Mouse (Mus musculus) MEL (cell line): ENCODE measurements around the gene Arid1b. TPM values are rescaled to one million over a fixed set of nuclear protein-coding genes. Genes with fewer than 3 reads are reported as not detected.

Experiments used
- DNase-seq: peaks from one replicate; pipeline ENCODE4 v3.0.0; 2011; ENCODE audit warnings: low read depth, low spot score
- H3K27ac ChIP-seq: 2 replicates; pipeline ENCODE4 v1.5.1; 2012; ENCODE audit warnings: low read depth, mild to moderate bottlenecking, control low read depth, low read length, moderate library complexity; ENCODE audit not compliant: control insufficient read depth
- H3K27me3 ChIP-seq, 2 experiments: fragments of 150-350 bp in 1 of 2; sonication (generic) in 1 of 2; 2 replicates each; pipeline ENCODE4 v1.6.1; 2012; ENCODE audit warnings: low read length in 2 of 2, mild to moderate bottlenecking in 2 of 2, improper control_type of control experiment in 1 of 2, moderate library complexity in 1 of 2; ENCODE audit not compliant: insufficient read depth in 2 of 2, control insufficient read depth in 1 of 2
- H3K36me3 ChIP-seq, 2 experiments: 2 replicates each; pipeline ENCODE4 v1.6.1; 2012 to 2014; ENCODE audit warnings: low read length in 2 of 2, improper control_type of control experiment in 1 of 2, inconsistent platforms in 1 of 2, mild to moderate bottlenecking in 1 of 2; ENCODE audit not compliant: insufficient read depth in 2 of 2, control insufficient read depth in 1 of 2
- H3K4me1 ChIP-seq, 2 experiments: fragments of 150-350 bp in 1 of 2; sonication (generic) in 1 of 2; 2 replicates each; pipeline ENCODE4 v1.6.1; 2012; ENCODE audit warnings: low read length in 2 of 2, improper control_type of control experiment in 1 of 2, mild to moderate bottlenecking in 1 of 2; ENCODE audit not compliant: insufficient read depth in 2 of 2, control insufficient read depth in 1 of 2
- H3K4me3 ChIP-seq, 2 experiments: fragments of 150-350 bp in 1 of 2; sonication (generic) in 1 of 2; 2 replicates each; pipeline ENCODE4 v1.5.1; 2012; ENCODE audit warnings: low read depth in 2 of 2, low read length in 2 of 2, mild to moderate bottlenecking in 2 of 2, moderate library complexity in 2 of 2, control low read depth in 1 of 2, improper control_type of control experiment in 1 of 2; ENCODE audit not compliant: control insufficient read depth in 1 of 2, insufficient read depth in 1 of 2
- H3K79me2 ChIP-seq: 2 replicates; pipeline ENCODE4 v1.6.1; 2012; ENCODE audit warnings: mild to moderate bottlenecking, low read length, moderate library complexity; ENCODE audit not compliant: control insufficient read depth, poor library complexity, insufficient read depth
- H3K9ac ChIP-seq: 2 replicates; pipeline ENCODE4 v1.6.1; 2012; ENCODE audit warnings: low read depth, mild to moderate bottlenecking, control low read depth, low read length, moderate library complexity; ENCODE audit not compliant: control insufficient read depth, poor library complexity, severe bottlenecking
- H3K9me3 ChIP-seq: fragments of 150-350 bp; sonication (generic); replicated peaks from 2 replicates; pipeline ENCODE4 v1.6.1; 2012; ENCODE audit warnings: mild to moderate bottlenecking, low read length, improper control_type of control experiment, moderate library complexity; ENCODE audit not compliant: insufficient read depth
- BHLHE40 ChIP-seq: IDR thresholded peaks from 2 replicates; pipeline ENCODE4 v1.6.1; 2012; ENCODE audit warnings: low read depth, mild to moderate bottlenecking, inconsistent platforms, low read length, improper control_type of control experiment, borderline replicate concordance
- CHD1 ChIP-seq: IDR thresholded peaks from 2 replicates; pipeline ENCODE4 v1.6.1; 2012; ENCODE audit warnings: low read depth, mild to moderate bottlenecking, inconsistent platforms, low read length, improper control_type of control experiment
- CHD2 ChIP-seq: IDR thresholded peaks from 2 replicates; pipeline ENCODE4 v1.6.1; 2011; ENCODE audit warnings: low read length, improper control_type of control experiment
- CTCF ChIP-seq, 3 experiments: IDR thresholded peaks in 2 of 3; conservative IDR thresholded peaks in 1 of 3; 2 replicates each; pipeline ENCODE4 v1.5.1; 2011 to 2012; ENCODE audit warnings: low read length in 3 of 3, low read depth in 2 of 3, mild to moderate bottlenecking in 2 of 3, improper control_type of control experiment in 1 of 3, inconsistent platforms in 1 of 3, mixed read lengths in 1 of 3, moderate library complexity in 1 of 3; ENCODE audit not compliant: control insufficient read depth in 1 of 3, insufficient read depth in 1 of 3, poor library complexity in 1 of 3, severe bottlenecking in 1 of 3
- E2F4 ChIP-seq: IDR thresholded peaks from 2 replicates; pipeline ENCODE4 v1.6.1; 2011; ENCODE audit warnings: low read depth, low read length, improper control_type of control experiment, borderline replicate concordance
- EP300 ChIP-seq, 2 experiments: IDR thresholded peaks; 2 replicates each; pipeline ENCODE4 v1.6.1; 2011; ENCODE audit warnings: improper control_type of control experiment in 2 of 2, low read length in 2 of 2, low read depth in 1 of 2, mild to moderate bottlenecking in 1 of 2
- GABPA ChIP-seq: IDR thresholded peaks from 2 replicates; pipeline ENCODE4 v1.6.1; 2012; ENCODE audit warnings: low read depth, mild to moderate bottlenecking, inconsistent platforms, low read length, improper control_type of control experiment, moderate library complexity
- GATA1 ChIP-seq: IDR thresholded peaks from 2 replicates; pipeline ENCODE4 v1.6.1; 2011; ENCODE audit warnings: low read depth, low read length, improper control_type of control experiment
- HCFC1 ChIP-seq: IDR thresholded peaks from 2 replicates; pipeline ENCODE4 v1.6.1; 2012; ENCODE audit warnings: low read depth, mild to moderate bottlenecking, inconsistent platforms, low read length, improper control_type of control experiment, moderate library complexity
- JUND ChIP-seq: IDR thresholded peaks from 2 replicates; pipeline ENCODE4 v1.6.1; 2011; ENCODE audit warnings: low read depth, mild to moderate bottlenecking, improper control_type of control experiment, low read length
- MAFK ChIP-seq: IDR thresholded peaks from 2 replicates; pipeline ENCODE4 v1.6.1; 2011; ENCODE audit warnings: low read depth, mild to moderate bottlenecking, low read length, improper control_type of control experiment, borderline replicate concordance
- MAX ChIP-seq: IDR thresholded peaks from 2 replicates; pipeline ENCODE4 v1.6.1; 2011; ENCODE audit warnings: low read length, improper control_type of control experiment
- MAZ ChIP-seq: IDR thresholded peaks from 2 replicates; pipeline ENCODE4 v1.6.1; 2012; ENCODE audit warnings: low read depth, mild to moderate bottlenecking, inconsistent platforms, low read length, improper control_type of control experiment
- MEF2A ChIP-seq: IDR thresholded peaks from 2 replicates; pipeline ENCODE4 v1.6.1; 2014; ENCODE audit warnings: low read depth, mild to moderate bottlenecking, inconsistent platforms, low read length, improper control_type of control experiment; ENCODE audit not compliant: poor library complexity, insufficient replicate concordance, severe bottlenecking; ENCODE audit errors: extremely low read depth
- MYB ChIP-seq: IDR thresholded peaks from 2 replicates; pipeline ENCODE4 v1.6.1; 2011; ENCODE audit warnings: mild to moderate bottlenecking, low read depth, low read length, improper control_type of control experiment
- MYC ChIP-seq: IDR thresholded peaks from 2 replicates; pipeline ENCODE4 v1.6.1; 2011; ENCODE audit warnings: low read depth, mild to moderate bottlenecking, low read length, improper control_type of control experiment, moderate library complexity
- NELFE ChIP-seq: IDR thresholded peaks from 2 replicates; pipeline ENCODE4 v1.6.1; 2011; ENCODE audit warnings: low read depth, low read length, improper control_type of control experiment
- NRF1 ChIP-seq: IDR thresholded peaks from 2 replicates; pipeline ENCODE4 v1.6.1; 2014; ENCODE audit warnings: low read depth, mild to moderate bottlenecking, inconsistent platforms, low read length, improper control_type of control experiment, moderate library complexity; ENCODE audit not compliant: poor library complexity, insufficient read depth, severe bottlenecking
- POLR2AphosphoS5 ChIP-seq: IDR thresholded peaks from 2 replicates; pipeline ENCODE4 v1.6.1; 2012; ENCODE audit warnings: low read depth, borderline replicate concordance, mild to moderate bottlenecking, inconsistent platforms, low read length, moderate library complexity, mixed read lengths
- SIN3A ChIP-seq: IDR thresholded peaks from 2 replicates; pipeline ENCODE4 v1.6.1; 2012; ENCODE audit warnings: low read length, improper control_type of control experiment, inconsistent platforms
- SMC3 ChIP-seq: IDR thresholded peaks from 2 replicates; pipeline ENCODE4 v1.6.1; 2011; ENCODE audit warnings: low read depth, low read length, improper control_type of control experiment
- TAL1 ChIP-seq: IDR thresholded peaks from 2 replicates; pipeline ENCODE4 v1.6.1; 2012; ENCODE audit warnings: mild to moderate bottlenecking, inconsistent platforms, low read length, moderate library complexity, mixed read lengths
- TBP ChIP-seq: IDR thresholded peaks from 2 replicates; pipeline ENCODE4 v1.8.0; 2011; ENCODE audit warnings: low read depth, low read length, improper control_type of control experiment
- UBTF ChIP-seq: IDR thresholded peaks from 2 replicates; pipeline ENCODE4 v1.6.1; 2012; ENCODE audit warnings: low read depth, mild to moderate bottlenecking, inconsistent platforms, low read length, improper control_type of control experiment, moderate library complexity, borderline replicate concordance; ENCODE audit not compliant: insufficient read depth
- USF1 ChIP-seq: IDR thresholded peaks from 2 replicates; pipeline ENCODE4 v1.6.1; 2014; ENCODE audit warnings: low read depth, mild to moderate bottlenecking, inconsistent platforms, low read length, improper control_type of control experiment, moderate library complexity
- USF2 ChIP-seq, 2 experiments: IDR thresholded peaks; 2 replicates each; pipeline ENCODE4 v1.6.1; 2011 to 2012; ENCODE audit warnings: improper control_type of control experiment in 2 of 2, low read length in 2 of 2, borderline replicate concordance in 1 of 2, inconsistent platforms in 1 of 2, low read depth in 1 of 2, mild to moderate bottlenecking in 1 of 2; ENCODE audit not compliant: insufficient read depth in 1 of 2
- ZC3H11A ChIP-seq: IDR thresholded peaks from 2 replicates; pipeline ENCODE4 v1.6.1; 2012; ENCODE audit warnings: low read depth, mild to moderate bottlenecking, inconsistent platforms, low read length, improper control_type of control experiment
- ZKSCAN1 ChIP-seq: IDR thresholded peaks from 2 replicates; pipeline ENCODE4 v1.6.1; 2012; ENCODE audit warnings: low read depth, mild to moderate bottlenecking, inconsistent platforms, low read length, improper control_type of control experiment, moderate library complexity
- ZMIZ1 ChIP-seq: IDR thresholded peaks from 2 replicates; pipeline ENCODE4 v1.6.1; 2012; ENCODE audit warnings: low read depth, mild to moderate bottlenecking, inconsistent platforms, low read length, improper control_type of control experiment, moderate library complexity
- polyA plus RNA-seq, 2 experiments: library from polyadenylated mRNA; stranded (reverse) in 1 of 2; unstranded in 1 of 2; fragments of >175 nt in 1 of 2; fragments of >200 nt in 1 of 2; gene quantifications; 2 replicates each; pipeline versions ENCODE4 v1.2.1 to v1.2.4; 2012; ENCODE audit warnings: low replicate concordance in 2 of 2, low read depth in 1 of 2; ENCODE audit not compliant: insufficient read length in 2 of 2, insufficient read depth in 1 of 2, missing spikeins in 1 of 2
- total RNA-seq: library from RNA; depleted of rRNA; stranded (reverse); fragments of 300-350 nt; gene quantifications from 2 replicates; pipeline ENCODE4 v1.2.3, GENCODE M21; 2012

Gene Arid1b
- total and polyA plus RNA-seq, 3 experiments: 13.4 to 17.4 TPM; not detected in 1

- H3K4me3 ChIP-seq: no peak overlapping the region
- H3K9me3 ChIP-seq: no peaks in the 10 kb centered on the region
- no peak for DNase-seq
- no peaks in the 10 kb centered on the region for H3K27me3 ChIP-seq
- no peaks in the 10 kb centered on the region for H3K36me3 ChIP-seq
- no peak overlapping the region for H3K27ac ChIP-seq
- no peak for TF ChIP-seq MEF2A
- no peak for TF ChIP-seq GATA1
- no peak for TF ChIP-seq E2F4
- no peak for TF ChIP-seq SIN3A
- no peak for TF ChIP-seq BHLHE40
- no peak for TF ChIP-seq EP300 (IDR thresholded peaks at IDR 0.05; ENCODE audit: low read depth in 1 of 2, low read length in 2 of 2)
- TF ChIP-seq GABPA: no peak
- no peak for TF ChIP-seq TBP
- TF ChIP-seq UBTF: no peak
- TF ChIP-seq USF2 (IDR thresholded peaks at IDR 0.05; ENCODE audit: borderline replicate concordance in 1 of 2, insufficient read depth in 1 of 2, low read depth in 1 of 2, low read length in 2 of 2): no peak
- TF ChIP-seq CHD1: no peak
- TF ChIP-seq ZKSCAN1: no peak
- TF ChIP-seq MAX: no peak
- TF ChIP-seq ZC3H11A: no peak
- TF ChIP-seq MAFK: no peak
- TF ChIP-seq ZMIZ1: no peak
- TF ChIP-seq POLR2AphosphoS5: no peak
- H3K79me2 ChIP-seq: no peaks in the 10 kb centered on the region
- peaks cover 0 to 2% of the 10 kb centered on the region in 2 experiments; a peak in 1 of 4 replicates for H3K4me1 ChIP-seq
- H3K9ac ChIP-seq: no peak overlapping the region
These were observed 260.8 kb downstream of the Arid1b start for GRCm38 (mm10) chr17:5254717-5255617.

GRCm38 (mm10) chr17:5255618-5255933 is 261.4 kb downstream of the Arid1b start:
- no peaks in the 10 kb centered on the region for H3K79me2 ChIP-seq
- H3K4me3 ChIP-seq: no peak overlapping the region
- H3K4me1 ChIP-seq: no peaks in the 10 kb centered on the region
- H3K36me3 ChIP-seq: no peaks in the 10 kb centered on the region
- DNase-seq: no peak
- H3K9ac ChIP-seq: no peak overlapping the region
- TF ChIP-seq JUND (no peak), TAL1 (no peak), UBTF (no peak), GATA1 (no peak), MAZ (no peak), ZMIZ1 (no peak), POLR2AphosphoS5 (no peak), NRF1 (no peak), CHD2 (no peak), CTCF (IDR thresholded peaks at IDR 0.05 in 2 of 3, conservative IDR thresholded peaks at IDR 0.05 in 1 of 3; ENCODE audit: control insufficient read depth in 1 of 3, insufficient read depth in 1 of 3, low read depth in 2 of 3, low read length in 3 of 3, poor library complexity in 1 of 3, severe bottlenecking in 1 of 3) (no peak), ZC3H11A (no peak), HCFC1 (no peak), SMC3 (no peak), MYC (no peak), USF1 (no peak), MYB (no peak), BHLHE40 (no peak), NELFE (no peak)
- H3K9me3 ChIP-seq: no peaks in the 10 kb centered on the region
- no peaks in the 10 kb centered on the region for H3K27me3 ChIP-seq
- no peak overlapping the region for H3K27ac ChIP-seq
